Mouse (Mus musculus) limb, embryonic 13.5 days (tissue): Measurements from ENCODE around the gene Extl1. TPM values are rescaled to one million over a fixed set of nuclear protein-coding genes. Genes with fewer than 3 reads are reported as not detected.

Source experiments
- polyA plus RNA-seq: library from polyadenylated mRNA; unstranded; fragments of >200 nt; fragmentation: Nextera tagmentation; extraction: Ambion mirVana; gene quantifications from 2 replicates; pipeline ENCODE4 v1.2.1, GENCODE M21; 2015

The Extl1 gene
- polyA plus RNA-seq, 1 experiment from 2014 or later: 8.3 TPM

Other genes starting within 250 kb of the Extl1 start
- 33.3 and 34.9 TPM in 2 replicates for gene Cep85, start 196.7 kb downstream of the Extl1 start, polyA plus RNA-seq
- gene Gm7534, start 180.8 kb downstream of the Extl1 start, polyA plus RNA-seq: not detected in 2 replicates
- 0.23 TPM in 1 of 2 replicates, not detected in the other for gene Catsper4, start 156.5 kb downstream of the Extl1 start, polyA plus RNA-seq
- gene Cnksr1, start 145.5 kb downstream of the Extl1 start, polyA plus RNA-seq: 1.8 and 2.0 TPM in 2 replicates
- 0.23 and 0.66 TPM in 2 replicates for gene E130218I03Rik, start 140.2 kb downstream of the Extl1 start, polyA plus RNA-seq
- 15.6 and 17.8 TPM in 2 replicates for gene Zfp593, start 138.3 kb downstream of the Extl1 start, polyA plus RNA-seq
- gene Gm30191, start 136.9 kb downstream of the Extl1 start, polyA plus RNA-seq: not detected in 2 replicates
- 4.7 and 5.3 TPM in 2 replicates for gene Grrp1, start 129.7 kb downstream of the Extl1 start, polyA plus RNA-seq
- gene Pdik1l, start 96.0 kb downstream of the Extl1 start, polyA plus RNA-seq: 21.7 and 22.6 TPM in 2 replicates
- gene Trim63, start 68.7 kb downstream of the Extl1 start, polyA plus RNA-seq: 5.3 and 6.2 TPM in 2 replicates
- gene Slc30a2, start 40.7 kb downstream of the Extl1 start, polyA plus RNA-seq: 0.18 and 0.24 TPM in 2 replicates
- gene Pafah2, start 12.5 kb upstream of the Extl1 start, polyA plus RNA-seq: 11.3 and 12.9 TPM in 2 replicates
- 1,889 and 1,921 TPM in 2 replicates for gene Stmn1, start 84.5 kb upstream of the Extl1 start, polyA plus RNA-seq
- 3.7 and 4.1 TPM in 2 replicates for gene Paqr7, start 112.8 kb upstream of the Extl1 start, polyA plus RNA-seq
- 10.6 and 10.8 TPM in 2 replicates for gene Aunip, start 127.1 kb upstream of the Extl1 start, polyA plus RNA-seq
- 131 and 132 TPM in 2 replicates for gene Mtfr1l, start 151.5 kb upstream of the Extl1 start, polyA plus RNA-seq
- 15.2 and 16.3 TPM in 2 replicates for gene Selenon, start 168.3 kb upstream of the Extl1 start, polyA plus RNA-seq